Mouse (Mus musculus) liver (tissue): ENCODE measurements at regions not wholly inside any gene's neighbourhood (a gene's known extent, or its start where the extent isn't known, plus 50 kb on each side); places are given as distances from the start of the nearest gene placed in this dataset.

ENCODE experiments used
- DNase-seq: peaks from one replicate; pipeline ENCODE4 v3.0.0-alpha.2; 2020; ENCODE audit warnings: mixed read lengths

- no peak for DNase-seq
These were observed 61.1 kb downstream of the Rtl1 start for GRCm38 (mm10) chr12:109539046-109539445.

- no peak for DNase-seq
These were observed 61.5 kb downstream of the Rtl1 start for GRCm38 (mm10) chr12:109538641-109539040.

GRCm38 (mm10) chr12:109536536-109536935 is 63.6 kb downstream of the Rtl1 start:
- no peak for DNase-seq

- no peak for DNase-seq
These were observed 67.7 kb downstream of the Rtl1 start for GRCm38 (mm10) chr12:109532392-109532791.

- DNase-seq = no peak
These were observed 68.6 kb downstream of the Rtl1 start for GRCm38 (mm10) chr12:109531347-109532023.

- no peak for DNase-seq
These were observed 69.7 kb downstream of the Rtl1 start for GRCm38 (mm10) chr12:109530215-109531050.

GRCm38 (mm10) chr12:109529501-109529900 is 70.6 kb downstream of the Rtl1 start:
- DNase-seq = no peak

GRCm38 (mm10) chr12:109528966-109529365 is 71.2 kb downstream of the Rtl1 start:
- no peak for DNase-seq

- DNase-seq = no peak
These were observed 71.9 kb downstream of the Rtl1 start for GRCm38 (mm10) chr12:109528263-109528545.

- peak; percentile 39 for DNase-seq
These were observed 72.5 kb downstream of the Rtl1 start for GRCm38 (mm10) chr12:109527414-109528262.

GRCm38 (mm10) chr12:109525613-109526012 is 73.0 kb downstream of the Dlk1 start:
- no peak for DNase-seq

- peak; percentile 55 for DNase-seq
These were observed 68.7 kb downstream of the Dlk1 start for GRCm38 (mm10) chr12:109521199-109521780.

GRCm38 (mm10) chr12:109520414-109520813 is 67.8 kb downstream of the Dlk1 start:
- no peak for DNase-seq

GRCm38 (mm10) chr12:109519838-109520237 is 67.2 kb downstream of the Dlk1 start:
- DNase-seq = no peak

- DNase-seq = no peak
These were observed 65.9 kb downstream of the Dlk1 start for GRCm38 (mm10) chr12:109518413-109519021.

GRCm38 (mm10) chr12:109517764-109518163 is 65.1 kb downstream of the Dlk1 start:
- no peak for DNase-seq

- DNase-seq = no peak
These were observed 64.3 kb downstream of the Dlk1 start for GRCm38 (mm10) chr12:109516961-109517360.

- DNase-seq = no peak
These were observed 61.7 kb downstream of the Dlk1 start for GRCm38 (mm10) chr12:109514292-109514818.
